8 mouse cellular contexts compared by ENCODE assay signal in genomic region chr4:138038365-138039274, GRCm38 (mm10). TPM values are rescaled to one million over a fixed set of nuclear protein-coding genes. Genes with fewer than 3 reads are reported as not detected.
DNase-seq lines count a peak whose midpoint lies in the region; ATAC-seq and TF ChIP-seq lines count a peak whose summit lies in the region.

No protein-coding gene starts in this region.

- H3K9me3 ChIP-seq in heart, embryonic 13.5 days: no peaks in the 10 kb centered on the region
- no peaks in the 10 kb centered on the region for H3K9me3 ChIP-seq in midbrain, embryonic 11.5 days (ENCODE audit: control insufficient read depth, low read length)
- H3K9me3 ChIP-seq in midbrain, postnatal 0 days (ENCODE audit: low read length): no peaks in the 10 kb centered on the region
- no peaks in the 10 kb centered on the region for H3K9me3 ChIP-seq in intestine, embryonic 15.5 days

- WGBS in heart, embryonic 13.5 days: 54% methylated on average over 13 of the region's 13 CpGs
- 89% methylated on average over 13 of the region's 13 CpGs for WGBS in midbrain, embryonic 11.5 days
- 81% methylated on average over 13 of the region's 13 CpGs for WGBS in midbrain, postnatal 0 days
- 50% methylated on average over 13 of the region's 13 CpGs for WGBS in intestine, embryonic 15.5 days
- WGBS in olfactory bulb, adult 2 months: 64% methylated on average over 13 of the region's 13 CpGs

- intact Hi-C loops in heart, postnatal 10 days (cut with DNase I): no loop called here

- no peaks in the 10 kb centered on the region for H3K27me3 ChIP-seq in heart, embryonic 13.5 days (replicated peaks)
- no peaks in the 10 kb centered on the region for H3K27me3 ChIP-seq in midbrain, embryonic 11.5 days (ENCODE audit: control insufficient read depth, insufficient read depth, low read length)
- no peaks in the 10 kb centered on the region for H3K27me3 ChIP-seq in midbrain, postnatal 0 days (ENCODE audit: insufficient read depth, low read length)
- no peaks in the 10 kb centered on the region for H3K27me3 ChIP-seq in intestine, embryonic 15.5 days (replicated peaks)

- TF ChIP-seq CTCF in midbrain, postnatal 0 days (IDR thresholded peaks at IDR 0.05): no peak
- TF ChIP-seq CTCF in olfactory bulb, adult 2 months (IDR thresholded peaks at IDR 0.05; ENCODE audit: insufficient read depth, low read depth, low read length): no peak

- no peak for ATAC-seq in heart, embryonic 13.5 days (ENCODE audit: extremely low read depth, insufficient number of reproducible peaks, low FRiP score, low TSS enrichment)
- ATAC-seq in midbrain, embryonic 11.5 days (ENCODE audit: low FRiP score): no peak
- ATAC-seq in midbrain, postnatal 0 days (ENCODE audit: low FRiP score): no peak
- ATAC-seq in intestine, embryonic 15.5 days: peak; percentile 47
- no peak for ATAC-seq in CD4-positive, CD25-positive, alpha-beta regulatory T cell, adult 4 months
- ATAC-seq in monocyte, adult 5-6 weeks (replicated peaks; ENCODE audit: insufficient number of reproducible peaks, low FRiP score, low TSS enrichment, poor library complexity, severe bottlenecking): no peak

- H3K4me2 ChIP-seq in heart, embryonic 13.5 days: no peak overlapping the region
- no peak overlapping the region for H3K4me2 ChIP-seq in midbrain, embryonic 11.5 days
- no peak overlapping the region for H3K4me2 ChIP-seq in midbrain, postnatal 0 days (ENCODE audit: low read depth, low read length, poor library complexity, severe bottlenecking)
- H3K4me2 ChIP-seq in intestine, embryonic 15.5 days (replicated peaks): no peak overlapping the region

- peaks cover 53% of the 10 kb centered on the region for H3K4me1 ChIP-seq in heart, embryonic 13.5 days
- peaks cover 10% of the 10 kb centered on the region for H3K4me1 ChIP-seq in midbrain, embryonic 11.5 days (ENCODE audit: control insufficient read depth, insufficient read depth, low read length)
- peaks cover 10% of the 10 kb centered on the region for H3K4me1 ChIP-seq in midbrain, postnatal 0 days (ENCODE audit: insufficient read depth, low read length)
- H3K4me1 ChIP-seq in intestine, embryonic 15.5 days (replicated peaks): peaks cover 8% of the 10 kb centered on the region; the same call in 1 of the 2 replicates
- peaks cover 33% of the 10 kb centered on the region for H3K4me1 ChIP-seq in olfactory bulb, adult 2 months (ENCODE audit: control insufficient read depth, insufficient read depth, low read length)

- no peak overlapping the region for H3K4me3 ChIP-seq in heart, embryonic 13.5 days
- H3K4me3 ChIP-seq in midbrain, embryonic 11.5 days (ENCODE audit: low read depth, low read length): no peak overlapping the region
- H3K4me3 ChIP-seq in midbrain, postnatal 0 days (ENCODE audit: low read depth, low read length): no peak overlapping the region
- H3K4me3 ChIP-seq in intestine, embryonic 15.5 days (replicated peaks): no peak overlapping the region
- no peak overlapping the region for H3K4me3 ChIP-seq in olfactory bulb, adult 2 months (ENCODE audit: insufficient read depth, low read depth, low read length)

- no peak for TF ChIP-seq POLR2A in olfactory bulb, adult 2 months (IDR thresholded peaks at IDR 0.05; ENCODE audit: insufficient read depth, low read depth, low read length)

- peaks cover 42% of the 10 kb centered on the region for H3K36me3 ChIP-seq in heart, embryonic 13.5 days
- H3K36me3 ChIP-seq in midbrain, embryonic 11.5 days (ENCODE audit: control insufficient read depth, insufficient read depth, low read length): no peaks in the 10 kb centered on the region
- H3K36me3 ChIP-seq in midbrain, postnatal 0 days (ENCODE audit: insufficient read depth, low read length): no peaks in the 10 kb centered on the region
- H3K36me3 ChIP-seq in intestine, embryonic 15.5 days: no peaks in the 10 kb centered on the region

- DNase-seq in heart, postnatal 10 days: no peak
- peak; percentile 75 for DNase-seq in midbrain, embryonic 11.5 days (ENCODE audit: low spot score, missing footprints)
- DNase-seq in midbrain, postnatal 0 days (ENCODE audit: low spot score): no peak

- peak overlapping the region; percentile 61 for H3K27ac ChIP-seq in heart, embryonic 13.5 days (replicated peaks)
- no peak overlapping the region for H3K27ac ChIP-seq in midbrain, embryonic 11.5 days (ENCODE audit: low read depth, low read length)
- H3K27ac ChIP-seq in midbrain, postnatal 0 days (ENCODE audit: low read depth, low read length): no peak overlapping the region
- no peak overlapping the region for H3K27ac ChIP-seq in intestine, embryonic 15.5 days
- H3K27ac ChIP-seq in olfactory bulb, adult 2 months (ENCODE audit: insufficient read depth, low read depth, low read length): 0 out of 2 replicates have a peak overlapping the region, but pooled peaks have one; percentile 7

- H3K9ac ChIP-seq in heart, embryonic 13.5 days: no peak overlapping the region
- no peak overlapping the region for H3K9ac ChIP-seq in midbrain, embryonic 11.5 days (ENCODE audit: low read length)
- H3K9ac ChIP-seq in midbrain, postnatal 0 days (replicated peaks; ENCODE audit: low read length, poor library complexity, severe bottlenecking): no peak overlapping the region
- no peak overlapping the region for H3K9ac ChIP-seq in intestine, embryonic 15.5 days

RNA-seq across cellular contexts. Expression of gene Eif4g3, which starts 45.8 kb away (rescaled TPM):
- polyA plus RNA-seq in heart, embryonic 13.5 days (2015; fragmentation: Nextera tagmentation; extraction: Ambion mirVana): 19.9 and 22.2 TPM in 2 replicates
- total RNA-seq in heart, postnatal 10 days (2021): 10 to 100 TPM; 59.1 to 60.6 TPM
- 39.5 and 41.9 TPM in 2 replicates for polyA plus RNA-seq in midbrain, embryonic 11.5 days (2014; fragmentation: Nextera tagmentation; extraction: Ambion mirVana)
- total RNA-seq in midbrain, postnatal 0 days (2014; rRNA removed): 70.0 and 92.2 TPM in 2 replicates
- 36.0 and 42.4 TPM in 2 replicates for polyA plus RNA-seq in midbrain, postnatal 0 days (2015; fragmentation: Nextera tagmentation; extraction: Ambion mirVana)
- 24.2 and 25.1 TPM in 2 replicates for polyA plus RNA-seq in intestine, embryonic 15.5 days (2015; fragmentation: Nextera tagmentation; extraction: Ambion mirVana)
- 382 TPM in 1 of 2 replicates, not detected in the other for polyA plus RNA-seq in olfactory bulb, adult 2 months (2012; ENCODE audit: insufficient read depth, insufficient read length, low replicate concordance, missing spikeins)
- 10 to 100 TPM; 42.5 to 49.0 TPM for polyA plus RNA-seq in CD4-positive, CD25-positive, alpha-beta regulatory T cell, adult 4 months (2017; shearing (Covaris generic))
- 94.4 to 146 TPM (median 114 TPM) in 3 replicates for total RNA-seq in monocyte, adult 5-6 weeks (2017)

Comparison
In these comparisons a context has a peak if more than half of its experiments do, and no peak if none do; other contexts are left out.
1. H3K27ac ChIP-seq: peak in heart, embryonic 13.5 days (single experiment) and olfactory bulb, adult 2 months (single experiment); none in midbrain, embryonic 11.5 days (single experiment), midbrain, postnatal 0 days (single experiment) and intestine, embryonic 15.5 days (single experiment).